Mouse (Mus musculus): ENCODE data around the gene D930007J09Rik.

DNA sequence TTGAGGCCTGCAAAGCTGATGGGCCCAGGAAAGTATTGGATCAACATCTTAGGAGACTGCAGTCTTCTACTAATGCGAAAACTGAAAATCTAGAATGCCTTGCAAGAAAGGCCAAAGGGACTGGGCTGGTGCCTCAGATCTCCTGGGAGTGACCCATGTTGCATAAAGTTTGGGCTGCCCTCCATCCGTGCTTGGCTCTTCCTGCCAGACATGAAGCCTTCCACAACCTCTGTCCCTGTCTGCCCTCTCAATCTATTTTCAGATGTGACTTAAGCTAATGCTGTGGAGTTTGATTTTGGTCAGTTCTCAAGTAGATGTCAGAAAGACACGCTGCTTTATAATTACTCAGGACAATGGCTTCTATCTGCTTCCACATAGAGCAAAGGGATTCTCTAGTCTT is 39.5 kb downstream of the D930007J09Rik start:
- TF ChIP-seq CTCF (IDR thresholded peaks at IDR 0.05; ENCODE audit: low read depth), result no peak
- TF ChIP-seq EP300 (IDR thresholded peaks at IDR 0.05; ENCODE audit: low read depth), result no peak

Data from heart, postnatal 0 days (tissue).